In the genomic region with DNA sequence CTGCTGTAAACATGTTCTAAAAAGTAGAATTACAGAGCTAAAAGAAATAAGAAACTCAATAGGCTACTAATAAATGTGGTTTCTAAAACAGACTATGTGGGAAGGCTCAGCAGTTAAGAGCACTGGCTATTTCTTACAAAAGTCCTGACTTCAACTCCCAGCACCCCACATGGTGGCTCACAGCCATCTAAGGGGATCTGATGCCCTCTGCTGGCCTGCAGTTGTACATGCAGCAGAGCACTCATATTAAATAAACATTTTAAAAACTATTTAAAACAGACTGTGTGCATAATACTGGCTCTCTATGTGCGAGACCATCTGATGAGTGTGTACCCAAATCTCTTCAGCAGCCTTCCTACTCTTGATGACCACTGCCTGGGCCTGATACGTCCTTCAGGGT, we compare ENCODE assay signal across 9 mouse cellular contexts. TPM values are rescaled to one million over a fixed set of nuclear protein-coding genes. Genes with fewer than 3 reads are reported as not detected.
DNase-seq lines count a peak whose midpoint lies in the region; ATAC-seq and TF ChIP-seq lines count a peak whose summit lies in the region.
"Had no signal": no experiment of that assay in that cellular context is flagged by ENCODE, and none has a peak within 500 bp of the region (broad histone marks: within the 10 kb centered on the region; RNA-seq: fewer than 3 reads in every experiment).

No protein-coding gene starts in this region.

- WGBS in liver, postnatal 0 days (ENCODE audit: insufficient replicate concordance), result 90% methylated on average over 2 of the region's 2 CpGs

- H3K27me3 ChIP-seq in liver, postnatal 0 days (ENCODE audit: insufficient read depth, low read length), result no peaks in the 10 kb centered on the region
- H3K27me3 ChIP-seq: limb, embryonic 12.5 days had no signal

- DNase-seq in adrenal gland, postnatal 36 days, result peak; percentile 15 to 19
- DNase-seq in adrenal gland, postnatal 4 days (ENCODE audit: low spot score in 2 of 2), result no peak
- DNase-seq in left cerebral cortex, postnatal 4 days, result peak; percentile 8
- no peak for DNase-seq in left cerebral cortex, adult 11 months (ENCODE audit: low spot score)
- DNase-seq in T-cell, adult 2 months (ENCODE audit: low spot score), result peak; percentile 12
- no peak for DNase-seq in liver, postnatal 0 days
- DNase-seq in ovary, postnatal 36 days (ENCODE audit: low spot score), result no peak
- no peak for DNase-seq in frontal cortex, adult 2 months (ENCODE audit: extremely low spot score in 1 of 2, low spot score in 1 of 2)

- no peak for ATAC-seq in liver, postnatal 0 days

- TF ChIP-seq CTCF in liver, postnatal 0 days (IDR thresholded peaks at IDR 0.05; ENCODE audit: low read depth), result peak; percentile 73

- H3K36me3 ChIP-seq in liver, postnatal 0 days (replicated peaks; ENCODE audit: insufficient read depth, low read length), result 0 out of 2 replicates have a peak, but pooled peaks cover 2% of the 10 kb centered on the region

- intact Hi-C loops in left cerebral cortex, postnatal 4 days (cut with DNase I), result no loop called here

- no peak overlapping the region for H3K9ac ChIP-seq in liver, postnatal 0 days (replicated peaks)
- H3K9ac ChIP-seq: limb, embryonic 12.5 days had no signal

- TF ChIP-seq EP300 in liver, postnatal 0 days (IDR thresholded peaks at IDR 0.05; ENCODE audit: low read depth), result no peak

- peak overlapping the region; percentile 81; the same call in 1 of the 2 replicates for H3K27ac ChIP-seq in liver, postnatal 0 days (ENCODE audit: low read depth)
- H3K27ac ChIP-seq: limb, embryonic 12.5 days had no signal

- H3K9me3 ChIP-seq in liver, postnatal 0 days (ENCODE audit: low read length), result no peaks in the 10 kb centered on the region
- H3K9me3 ChIP-seq: limb, embryonic 12.5 days had no signal

- no peak overlapping the region for H3K4me3 ChIP-seq in liver, postnatal 0 days (ENCODE audit: low read depth, low read length)
- H3K4me3 ChIP-seq: limb, embryonic 12.5 days had no signal

- peaks cover 17% of the 10 kb centered on the region; the same call in 1 of the 2 replicates for H3K4me1 ChIP-seq in liver, postnatal 0 days (ENCODE audit: insufficient read depth)
- H3K4me1 ChIP-seq: limb, embryonic 12.5 days had no signal

- H3K4me2 ChIP-seq in liver, postnatal 0 days (ENCODE audit: low read depth, low read length), result no peak overlapping the region
- H3K4me2 ChIP-seq: limb, embryonic 12.5 days had no signal

RNA-seq across cellular contexts. Expression of a gene that starts 42.5 kb away (rescaled TPM):
- 10 to 100 TPM; 38.9 to 43.8 TPM for total RNA-seq in adrenal gland, postnatal 36 days (2021)
- 10 to 100 TPM; 41.7 to 45.6 TPM for total RNA-seq in adrenal gland, postnatal 4 days (2021)
- 10 to 100 TPM; 61.4 to 70.6 TPM for total RNA-seq in left cerebral cortex, postnatal 4 days (2021)
- polyA plus RNA-seq in liver, postnatal 0 days (2015; fragmentation: Nextera tagmentation; extraction: Ambion mirVana), result 16.0 and 17.1 TPM in 2 replicates
- polyA plus RNA-seq in frontal cortex, adult 2 months (2012; rRNA removed), result 44.8 and 48.6 TPM in 2 replicates

RNA-seq across cellular contexts. Expression of a gene that starts 52.6 kb away (rescaled TPM):
- total RNA-seq in adrenal gland, postnatal 36 days (2021), result 10 to 100 TPM; 14.6 to 21.7 TPM
- total RNA-seq in adrenal gland, postnatal 4 days (2021), result 10 to 100 TPM; 16.6 to 17.8 TPM
- total RNA-seq in left cerebral cortex, postnatal 4 days (2021), result 10 to 100 TPM; 20.7 to 25.3 TPM
- polyA plus RNA-seq in liver, postnatal 0 days (2015; fragmentation: Nextera tagmentation; extraction: Ambion mirVana), result 9.4 and 10.1 TPM in 2 replicates
- 26.3 and 28.4 TPM in 2 replicates for polyA plus RNA-seq in frontal cortex, adult 2 months (2012; rRNA removed)

Comparison
In these comparisons a context has a peak if more than half of its experiments do, and no peak if none do; other contexts are left out.
1. DNase-seq: peak in adrenal gland, postnatal 36 days (2 of 2), left cerebral cortex, postnatal 4 days (single experiment) and T-cell, adult 2 months (single experiment); none in adrenal gland, postnatal 4 days (0 of 2), left cerebral cortex, adult 11 months (single experiment), liver, postnatal 0 days (single experiment), ovary, postnatal 36 days (single experiment) and frontal cortex, adult 2 months (0 of 2).